Mouse (Mus musculus) myocyte (in vitro differentiated cells): Measurements from ENCODE around the gene Cmklr1.

ENCODE experiments used
- MAX ChIP-seq: IDR thresholded peaks from one replicate; pipeline ENCODE4 v1.6.1; 2011; ENCODE audit warnings: low read depth, mild to moderate bottlenecking, control low read depth
- MYOD1 ChIP-seq, 3 experiments: IDR thresholded peaks; one replicate each; pipeline ENCODE4 v1.6.1; 2011; ENCODE audit warnings: control low read depth in 2 of 3, low read depth in 2 of 3, mild to moderate bottlenecking in 2 of 3, moderate library complexity in 1 of 3; ENCODE audit not compliant: insufficient read length in 2 of 3, control insufficient read depth in 1 of 3
- POLR2A ChIP-seq: IDR thresholded peaks from one replicate; pipeline ENCODE4 v1.6.1; 2011; ENCODE audit warnings: low read depth, mild to moderate bottlenecking, control low read depth, moderate library complexity; ENCODE audit not compliant: insufficient read length
- POLR2AphosphoS2 ChIP-seq: IDR thresholded peaks from one replicate; pipeline ENCODE4 v1.6.1; 2011; ENCODE audit warnings: low read depth, control low read depth; ENCODE audit not compliant: insufficient read length
- USF1 ChIP-seq: IDR thresholded peaks from one replicate; pipeline ENCODE4 v1.6.1; 2011; ENCODE audit warnings: low read depth, mild to moderate bottlenecking, control low read depth, moderate library complexity

- TF ChIP-seq USF1 (no peak), MYOD1 (IDR thresholded peaks at IDR 0.05; ENCODE audit: control insufficient read depth in 1 of 3, insufficient read length in 2 of 3, low read depth in 2 of 3) (no peak), POLR2A (no peak), MAX (no peak), POLR2AphosphoS2 (no peak)
Measured at GRCm38 (mm10) chr5:113630116-113630515, 20.1 kb downstream of the Cmklr1 start.
